ENCODE assay signal across 8 mouse cellular contexts in genomic region chr16:21332411-21332810, GRCm38 (mm10).
DNase-seq lines count a peak whose midpoint lies in the region; ATAC-seq and TF ChIP-seq lines count a peak whose summit lies in the region.

No protein-coding gene starts in this region.

- H3K27me3 ChIP-seq in heart, embryonic 12.5 days (replicated peaks), result no peaks in the 10 kb centered on the region
- H3K27me3 ChIP-seq in E14TG2a.4 (ENCODE audit: insufficient read depth, low read length), result peaks cover 10% of the 10 kb centered on the region
- no peaks in the 10 kb centered on the region for H3K27me3 ChIP-seq in embryonic facial prominence, embryonic 12.5 days
- no peaks in the 10 kb centered on the region for H3K27me3 ChIP-seq in limb, embryonic 11.5 days (ENCODE audit: control insufficient read depth, insufficient read depth, low read length)
- H3K27me3 ChIP-seq in small intestine, adult 2 months (ENCODE audit: control insufficient read depth, insufficient read depth, low read length), result no peaks in the 10 kb centered on the region

- no peaks in the 10 kb centered on the region for H3K36me3 ChIP-seq in heart, embryonic 12.5 days
- peaks cover 3% of the 10 kb centered on the region; the same call in 1 of the 2 replicates for H3K36me3 ChIP-seq in E14TG2a.4 (ENCODE audit: insufficient read depth, low read length)
- no peaks in the 10 kb centered on the region for H3K36me3 ChIP-seq in embryonic facial prominence, embryonic 12.5 days
- H3K36me3 ChIP-seq in limb, embryonic 11.5 days (ENCODE audit: control insufficient read depth, insufficient read depth, low read length), result no peaks in the 10 kb centered on the region; the same call in 1 of the 2 replicates
- 0 out of 2 replicates have a peak, but pooled peaks cover 2% of the 10 kb centered on the region for H3K36me3 ChIP-seq in small intestine, adult 2 months (ENCODE audit: control insufficient read depth, insufficient read depth, low read length)

- no peaks in the 10 kb centered on the region for H3K9me3 ChIP-seq in heart, embryonic 12.5 days (replicated peaks)
- no peaks in the 10 kb centered on the region for H3K9me3 ChIP-seq in E14TG2a.4 (ENCODE audit: low read length)
- H3K9me3 ChIP-seq in embryonic facial prominence, embryonic 12.5 days, result no peaks in the 10 kb centered on the region
- H3K9me3 ChIP-seq in limb, embryonic 11.5 days (ENCODE audit: control insufficient read depth, low read length), result no peaks in the 10 kb centered on the region

- H3K9ac ChIP-seq in heart, embryonic 12.5 days, result peak overlapping the region; percentile 79
- H3K9ac ChIP-seq in embryonic facial prominence, embryonic 12.5 days, result peak overlapping the region; percentile 59; the same call in 1 of the 2 replicates
- H3K9ac ChIP-seq in limb, embryonic 11.5 days (ENCODE audit: low read length), result peak overlapping the region; percentile 86

- peaks cover 13% of the 10 kb centered on the region for H3K4me1 ChIP-seq in heart, embryonic 12.5 days (replicated peaks)
- H3K4me1 ChIP-seq in E14TG2a.4 (replicated peaks; ENCODE audit: low read depth, low read length), result peaks cover 23% of the 10 kb centered on the region
- H3K4me1 ChIP-seq in embryonic facial prominence, embryonic 12.5 days, result peaks cover 22% of the 10 kb centered on the region; the same call in 1 of the 2 replicates
- peaks cover 7% of the 10 kb centered on the region for H3K4me1 ChIP-seq in limb, embryonic 11.5 days (ENCODE audit: control insufficient read depth, insufficient read depth, low read length)
- H3K4me1 ChIP-seq in small intestine, adult 2 months (ENCODE audit: control insufficient read depth, insufficient read depth, insufficient read length, low read length), result peaks cover 6% of the 10 kb centered on the region

- peak overlapping the region; percentile 78 for H3K4me2 ChIP-seq in heart, embryonic 12.5 days
- H3K4me2 ChIP-seq in embryonic facial prominence, embryonic 12.5 days (replicated peaks), result peak overlapping the region; percentile 74
- peak overlapping the region; percentile 83 for H3K4me2 ChIP-seq in limb, embryonic 11.5 days (ENCODE audit: low read depth, severe bottlenecking)

- TF ChIP-seq POLR2A in small intestine, adult 2 months (IDR thresholded peaks at IDR 0.05; ENCODE audit: low read depth, low read length), result no peak

- no peak for DNase-seq in heart, postnatal 4 days
- DNase-seq in limb, embryonic 11.5 days (ENCODE audit: low spot score), result no peak
- no peak for DNase-seq in gastrocnemius, postnatal 36 days
- no peak for DNase-seq in right cerebral cortex, adult 18-20 months

- H3K4me3 ChIP-seq in heart, embryonic 12.5 days, result peak overlapping the region; percentile 68
- peak overlapping the region; percentile 82 for H3K4me3 ChIP-seq in E14TG2a.4 (replicated peaks; ENCODE audit: low read length)
- H3K4me3 ChIP-seq in embryonic facial prominence, embryonic 12.5 days, result peak overlapping the region; percentile 50
- peak overlapping the region; percentile 73 for H3K4me3 ChIP-seq in limb, embryonic 11.5 days (ENCODE audit: low read depth, low read length)
- peak overlapping the region; percentile 90 for H3K4me3 ChIP-seq in small intestine, adult 2 months (ENCODE audit: low read depth, low read length)

- no peak for ATAC-seq in heart, embryonic 12.5 days (ENCODE audit: insufficient number of reproducible peaks, low FRiP score)
- ATAC-seq in embryonic facial prominence, embryonic 12.5 days (ENCODE audit: insufficient number of reproducible peaks, insufficient read depth, low FRiP score, low TSS enrichment), result no peak
- no peak for ATAC-seq in limb, embryonic 11.5 days (ENCODE audit: insufficient number of reproducible peaks, low FRiP score, low TSS enrichment, low read depth)

- H3K27ac ChIP-seq in heart, embryonic 12.5 days (ENCODE audit: poor library complexity, severe bottlenecking), result peak overlapping the region; percentile 89
- peak overlapping the region; percentile 93 for H3K27ac ChIP-seq in embryonic facial prominence, embryonic 12.5 days
- H3K27ac ChIP-seq in limb, embryonic 11.5 days (replicated peaks; ENCODE audit: low read depth, low read length), result no peak overlapping the region
- H3K27ac ChIP-seq in small intestine, adult 2 months (ENCODE audit: insufficient read depth, low read depth, low read length), result no peak overlapping the region

- intact Hi-C loops in gastrocnemius, postnatal 36 days (cut with DNase I), result loop anchor here (5.0 kb wide), 1 partner anchor 85 kb away; no protein-coding TSS in a partner anchor

- 50% methylated on average over 7 of the region's 7 CpGs for WGBS in heart, embryonic 12.5 days
- 63% methylated on average over 7 of the region's 7 CpGs for WGBS in embryonic facial prominence, embryonic 12.5 days
- WGBS in limb, embryonic 11.5 days, result 71% methylated on average over 7 of the region's 7 CpGs
- WGBS in small intestine, adult 2 months, result 18% methylated on average over 7 of the region's 7 CpGs

- no peak for TF ChIP-seq CTCF in E14TG2a.4 (conservative IDR thresholded peaks at IDR 0.05; ENCODE audit: low read length)
- no peak for TF ChIP-seq CTCF in small intestine, adult 2 months (IDR thresholded peaks at IDR 0.05; ENCODE audit: extremely low read depth, insufficient read length, insufficient replicate concordance, low read depth, low read length)

Comparison
In these comparisons a context has a peak if more than half of its experiments do, and no peak if none do; other contexts are left out.
1. H3K27ac ChIP-seq: peak in heart, embryonic 12.5 days (single experiment) and embryonic facial prominence, embryonic 12.5 days (single experiment); none in limb, embryonic 11.5 days (single experiment) and small intestine, adult 2 months (single experiment).
2. Peak in every context shown above with its lines, with median percentiles within 50 percentile points of each other: H3K4me2 ChIP-seq, H3K4me3 ChIP-seq and H3K9ac ChIP-seq.